Mouse (Mus musculus): ENCODE results near the gene Ap1m1.

The Ap1m1 gene

DNA sequence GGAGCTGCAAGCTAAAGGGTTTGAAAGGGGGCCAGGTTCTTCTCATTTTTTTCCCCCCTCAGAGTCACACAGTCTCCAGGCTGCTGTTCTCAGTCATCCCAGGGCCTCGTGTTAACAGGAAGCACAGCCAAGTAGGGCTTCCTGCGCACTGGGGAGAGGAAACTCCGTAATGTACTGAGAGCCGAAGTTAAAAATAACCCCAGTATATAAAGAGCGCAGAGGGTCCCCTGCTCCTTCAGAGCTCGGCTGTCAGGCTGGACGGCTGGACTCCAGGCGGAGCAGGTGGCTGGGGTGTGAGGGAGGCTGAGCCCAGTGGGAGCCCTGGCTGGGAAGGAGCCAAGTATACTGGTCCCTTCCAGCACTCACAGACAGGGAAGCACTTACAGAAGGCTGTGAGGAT is 55.9 kb downstream of the Ap1m1 start:
- peak; percentile 70 for DNase-seq (ENCODE audit: low spot score)

DNA sequence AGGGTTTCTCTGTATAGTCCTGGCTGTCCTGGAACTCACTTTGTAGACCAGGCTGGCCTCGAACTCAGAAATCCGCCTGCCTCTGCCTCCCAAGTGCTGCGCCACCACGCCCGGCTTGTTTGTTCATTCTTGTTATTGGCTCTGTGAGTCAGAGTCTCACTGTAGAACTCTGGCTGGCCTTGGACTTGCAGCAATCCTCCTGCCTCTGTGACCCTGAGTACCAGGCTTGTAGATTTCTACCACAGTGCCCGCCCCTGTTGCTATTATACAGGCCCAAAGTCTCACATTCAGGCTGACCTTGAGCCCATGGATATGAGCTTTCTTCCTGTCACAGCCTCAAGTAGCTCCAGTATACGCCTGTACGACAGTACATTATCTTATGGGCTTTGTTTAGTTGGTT is 56.7 kb downstream of the Ap1m1 start:
- no peak for DNase-seq (ENCODE audit: low spot score)

DNA sequence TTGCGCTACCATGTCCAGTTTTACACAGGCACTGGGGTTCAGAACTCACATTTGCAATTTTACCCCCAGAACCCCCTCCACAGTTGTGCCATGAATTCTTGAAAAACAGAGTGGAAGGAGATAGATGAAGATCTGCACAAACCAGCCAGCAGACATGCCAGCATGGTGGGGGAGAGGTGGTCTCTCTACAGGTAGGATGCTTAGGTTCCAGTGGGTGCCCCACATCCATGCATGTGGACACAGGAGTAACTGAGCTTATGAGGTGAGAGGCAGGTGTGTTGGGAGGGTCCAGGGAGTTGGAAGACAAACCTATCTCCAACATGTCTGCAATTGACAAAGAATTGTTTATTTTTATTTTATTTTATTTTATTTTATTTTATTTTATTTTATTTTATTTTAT is 59.1 kb downstream of the Ap1m1 start:
- DNase-seq (ENCODE audit: low spot score), result no peak

DNA sequence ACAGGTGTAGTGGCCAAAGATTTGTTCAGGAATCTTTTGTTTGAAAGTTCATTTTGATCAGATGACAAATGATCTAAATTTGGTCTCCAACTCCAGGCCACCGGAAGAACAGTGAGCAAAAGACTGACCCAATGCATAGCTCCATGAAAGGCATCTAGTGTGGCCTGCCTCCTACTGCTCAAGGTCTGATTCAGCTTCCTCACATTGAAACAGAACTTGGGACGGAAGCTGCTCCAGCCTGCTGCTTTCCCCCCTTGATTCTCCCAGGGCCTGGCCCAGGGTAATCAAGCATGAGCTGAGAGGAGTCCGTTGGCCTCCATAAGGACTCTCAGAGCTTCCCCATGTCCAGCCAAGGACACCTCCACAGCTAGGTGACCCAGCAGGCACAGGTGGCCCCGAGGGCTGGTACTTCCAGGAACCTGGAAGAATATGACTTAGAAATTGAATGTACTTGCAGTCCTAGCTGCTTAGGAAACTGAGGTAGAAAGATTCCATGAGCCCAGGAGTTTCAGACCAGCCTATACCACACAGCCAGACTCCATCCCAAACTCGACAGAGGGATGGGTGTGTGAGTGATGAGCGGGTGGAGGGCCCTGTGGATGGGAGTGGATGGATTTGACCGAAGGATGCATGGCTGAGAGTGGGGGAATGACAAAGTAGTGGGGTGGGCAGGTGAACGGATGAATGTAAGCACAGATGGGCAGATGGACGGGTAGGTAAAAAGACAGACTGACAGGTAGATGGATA is 61.0 kb downstream of the Ap1m1 start:
- no peak for DNase-seq (ENCODE audit: low spot score)

DNA sequence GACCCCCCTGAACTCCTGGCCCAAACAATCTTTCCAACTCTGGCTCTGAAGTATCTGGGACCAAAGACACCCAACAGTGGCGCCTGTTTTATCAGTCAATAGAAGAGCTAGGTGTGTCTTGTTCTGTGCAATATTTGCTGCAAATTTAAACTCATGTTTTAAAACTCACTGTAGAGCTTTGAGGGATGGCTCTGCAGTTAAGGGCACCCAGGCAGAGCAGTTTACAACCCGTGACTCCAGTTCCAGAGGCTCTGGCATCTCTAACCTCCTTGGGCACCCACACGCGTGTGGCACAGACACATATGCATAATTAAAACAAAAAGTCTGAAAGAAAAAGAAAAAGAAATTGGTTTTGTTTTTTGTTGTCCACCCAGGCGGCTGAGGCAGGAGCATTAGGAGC is 61.7 kb downstream of the Ap1m1 start:
- no peak for DNase-seq (ENCODE audit: low spot score)

DNA sequence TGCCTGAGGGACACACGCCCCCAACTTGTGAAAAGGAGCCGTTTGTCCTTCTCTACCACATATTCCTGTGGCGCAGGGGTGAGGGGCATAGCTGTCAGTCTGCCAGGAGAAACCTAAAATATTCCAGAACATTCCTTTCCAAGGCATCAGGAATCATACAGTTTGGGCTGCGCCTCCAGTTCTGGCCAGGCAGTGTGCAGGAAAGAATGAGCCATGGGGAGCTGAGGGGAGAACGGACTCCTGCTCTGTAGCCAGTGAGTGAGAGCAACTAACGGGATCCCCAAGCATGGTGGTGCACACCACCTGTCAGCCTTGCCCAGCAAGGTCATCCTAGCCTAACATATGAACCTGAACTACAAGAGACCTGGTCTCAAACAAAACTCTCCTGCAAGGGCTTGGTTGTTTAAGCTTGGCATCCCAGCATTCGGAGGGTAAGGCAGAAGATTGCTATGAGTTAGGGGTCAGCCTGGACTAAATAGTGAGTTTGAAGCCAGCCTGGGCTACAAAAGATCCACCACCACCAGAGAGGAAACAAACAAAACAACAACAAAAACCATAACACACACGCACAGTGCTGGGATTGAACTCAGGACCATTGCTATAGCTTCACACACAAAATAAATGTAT is 63.3 kb downstream of the Ap1m1 start:
- DNase-seq (ENCODE audit: low spot score), result peak; percentile 24

DNA sequence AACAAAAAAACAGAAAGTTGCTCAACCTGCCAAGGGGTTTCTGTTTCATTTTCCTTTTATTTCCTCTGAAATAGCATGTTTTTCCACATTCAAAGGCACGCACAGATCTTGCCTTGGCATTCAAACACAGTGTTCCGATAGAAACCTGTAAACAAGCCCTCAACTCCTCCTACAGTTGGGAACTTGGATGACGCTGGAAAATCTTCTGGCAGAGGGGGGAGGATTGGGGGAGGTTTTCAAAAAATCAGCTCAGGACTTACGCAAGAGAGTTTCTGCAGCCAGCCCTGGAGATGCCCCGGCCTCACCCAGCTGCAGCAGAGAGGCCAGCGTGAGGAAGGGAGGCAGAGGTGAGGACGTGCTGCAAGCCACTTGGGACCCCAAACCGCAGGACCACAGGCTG is 63.8 kb downstream of the Ap1m1 start:
- peak; percentile 70 for DNase-seq (ENCODE audit: low spot score)

DNA sequence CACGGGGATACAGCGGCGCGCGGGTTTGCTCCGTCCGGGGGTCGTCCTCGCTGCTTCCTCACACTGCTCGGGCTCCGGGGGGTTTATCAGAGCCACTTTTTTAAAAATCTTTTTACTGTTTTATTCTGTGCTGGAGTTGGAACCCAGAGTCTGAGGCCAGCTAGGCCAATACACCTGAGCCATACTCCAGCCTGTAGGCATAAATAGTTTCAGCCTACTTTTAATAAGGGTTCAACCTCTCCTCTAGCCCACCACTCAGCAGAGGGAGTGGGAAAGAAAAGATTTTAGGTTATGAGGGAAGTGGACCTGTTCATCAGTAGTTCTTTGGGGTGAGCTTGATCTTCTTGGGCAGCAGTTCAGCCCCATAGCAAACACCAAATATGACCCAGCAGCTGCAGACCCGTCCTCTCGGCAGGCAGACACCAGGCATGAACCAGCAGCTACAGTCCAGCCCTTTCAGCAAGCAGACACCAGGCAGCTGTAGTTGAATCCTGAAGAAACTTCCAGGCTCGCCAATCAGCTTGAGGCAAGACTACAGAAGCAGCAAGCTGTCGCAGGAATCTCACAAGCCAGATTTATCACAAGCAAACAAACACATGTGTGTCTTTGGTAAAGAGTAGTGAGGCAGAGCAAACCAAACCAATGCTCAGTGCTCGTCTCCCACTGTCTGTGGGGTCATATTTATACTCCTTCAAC is 65.5 kb downstream of the Ap1m1 start, which contains the start of gene Gm10282:
Gene Gm10282 (minus strand): TSS at position 51 of the 696 bp plus-strand sequence.
- DNase-seq (ENCODE audit: low spot score), result no peak

DNA sequence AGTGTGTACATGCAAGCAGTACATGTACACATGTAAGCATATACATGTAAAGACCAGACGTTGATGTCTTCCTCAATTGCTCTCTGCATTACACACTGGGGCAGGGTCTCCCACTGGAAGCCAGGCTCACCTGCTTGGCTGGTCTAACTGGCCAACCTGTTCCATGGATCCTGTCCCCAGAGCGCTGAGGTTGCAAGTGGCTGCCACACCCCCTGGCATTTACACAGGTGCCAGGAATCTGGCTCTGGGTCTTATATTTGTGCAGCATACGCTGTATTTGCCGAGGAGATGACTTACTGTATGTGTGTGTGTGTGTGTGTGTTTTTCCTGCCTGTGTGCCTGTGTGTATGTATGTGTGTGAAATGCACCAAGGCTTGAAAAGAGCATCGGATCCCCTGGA is 67.1 kb downstream of the Ap1m1 start:
- DNase-seq (ENCODE audit: low spot score), result peak; percentile 25
